Mouse (Mus musculus) intestine, embryonic 15.5 days (tissue): ENCODE data around the gene Olfr883. TPM values are rescaled to one million over a fixed set of nuclear protein-coding genes. Genes with fewer than 3 reads are reported as not detected.

Experiments used
- ATAC-seq: fragments of 200-750 bp; cut with Nextera tagmentation; 2 replicates; pipeline ENCODE4 v1.8.0; 2017; ENCODE audit warnings: moderate TSS enrichment, moderate library complexity
- H3K27ac ChIP-seq: fragments of 300-500 bp; sonication (generic); 2 replicates; pipeline ENCODE4 v1.5.1; 2015; ENCODE audit warnings: mild to moderate bottlenecking, inconsistent platforms
- H3K27me3 ChIP-seq: fragments of 300-500 bp; sonication (generic); replicated peaks from 2 replicates; pipeline ENCODE4 v1.6.1; 2015; ENCODE audit warnings: inconsistent platforms
- H3K36me3 ChIP-seq: fragments of 300-500 bp; sonication (generic); 2 replicates; pipeline ENCODE4 v1.6.1; 2015; ENCODE audit warnings: inconsistent platforms
- H3K4me1 ChIP-seq: fragments of 300-500 bp; sonication (generic); replicated peaks from 2 replicates; pipeline ENCODE4 v1.6.1; 2015; ENCODE audit warnings: inconsistent platforms
- H3K4me2 ChIP-seq: fragments of 300-500 bp; sonication (generic); replicated peaks from 2 replicates; pipeline ENCODE4 v1.6.1; 2015; ENCODE audit warnings: mild to moderate bottlenecking, inconsistent platforms
- H3K4me3 ChIP-seq: fragments of 300-500 bp; sonication (generic); replicated peaks from 2 replicates; pipeline ENCODE4 v1.5.1; 2015; ENCODE audit warnings: inconsistent platforms
- H3K9ac ChIP-seq: fragments of 300-500 bp; sonication (generic); 2 replicates; pipeline ENCODE4 v1.6.1; 2015; ENCODE audit warnings: inconsistent platforms
- H3K9me3 ChIP-seq: fragments of 300-500 bp; sonication (generic); 2 replicates; pipeline ENCODE4 v1.6.1; 2016; ENCODE audit warnings: inconsistent platforms
- WGBS: fragments of 180-500 bp; shearing (Covaris S2); methylation state at CpG from one replicate; pipeline ENCODE4 v1.1.7; 2015; 5-methylcytosine and 5-hydroxymethylcytosine counted together
- polyA plus RNA-seq: library from polyadenylated mRNA; unstranded; fragments of >200 nt; fragmentation: Nextera tagmentation; extraction: Ambion mirVana; gene quantifications from 2 replicates; pipeline ENCODE4 v1.2.1, GENCODE M21; 2015

Gene Olfr883
- polyA plus RNA-seq = not detected in 2 replicates

GRCm38 (mm10) chr9:38025508-38025907 is at the start of gene Olfr883:
TSS of gene Olfr883 (plus strand) at chr9:38025808.
- H3K9me3 ChIP-seq = no peaks in the 10 kb centered on the region
- H3K36me3 ChIP-seq = no peaks in the 10 kb centered on the region
- no peak within 1 kb of the TSS for H3K4me2 ChIP-seq
- H3K4me3 ChIP-seq = no peak within 1 kb of the TSS
- WGBS = 81% methylated on average over 1 of the region's 1 CpGs
- H3K4me1 ChIP-seq = no peaks in the 10 kb centered on the region
- H3K9ac ChIP-seq = no peak within 1 kb of the TSS
- ATAC-seq = no peak
- H3K27me3 ChIP-seq = no peaks in the 10 kb centered on the region
- H3K27ac ChIP-seq = no peak within 1 kb of the TSS

GRCm38 (mm10) chr9:37991525-37991924 is 34.1 kb upstream of the Olfr883 start, which contains the start of gene Olfr881:
TSS of gene Olfr881 (plus strand) at chr9:37991825.
- no peaks in the 10 kb centered on the region for H3K36me3 ChIP-seq
- no peaks in the 10 kb centered on the region for H3K4me1 ChIP-seq
- H3K9ac ChIP-seq = no peak within 1 kb of the TSS
- ATAC-seq = no peak
- H3K9me3 ChIP-seq = no peaks in the 10 kb centered on the region
- H3K27ac ChIP-seq = no peak within 1 kb of the TSS
- H3K4me2 ChIP-seq = no peak within 1 kb of the TSS
- no peak within 1 kb of the TSS for H3K4me3 ChIP-seq
- no peaks in the 10 kb centered on the region for H3K27me3 ChIP-seq

- Histone ChIP-seq H3K4me3 (no peak overlapping the region), H3K36me3 (no peaks in the 10 kb centered on the region), H3K27me3 (no peaks in the 10 kb centered on the region), H3K27ac (no peak overlapping the region), H3K4me1 (no peaks in the 10 kb centered on the region), H3K9ac (no peak overlapping the region), H3K4me2 (no peak overlapping the region), H3K9me3 (no peaks in the 10 kb centered on the region)
- WGBS = 30% methylated on average over 2 of the region's 2 CpGs
- ATAC-seq = no peak
These were observed 26.9 kb upstream of the Olfr883 start for GRCm38 (mm10) chr9:37998581-37999204.

- Histone ChIP-seq H3K9ac (no peak overlapping the region), H3K4me3 (no peak overlapping the region), H3K27me3 (no peaks in the 10 kb centered on the region), H3K27ac (no peak overlapping the region), H3K4me1 (no peaks in the 10 kb centered on the region), H3K36me3 (no peaks in the 10 kb centered on the region), H3K4me2 (no peak overlapping the region), H3K9me3 (no peaks in the 10 kb centered on the region)
- ATAC-seq = no peak
- WGBS = 58% methylated on average over 1 of the region's 1 CpGs
These were observed 25.6 kb upstream of the Olfr883 start for GRCm38 (mm10) chr9:38000021-38000420.

- no peaks in the 10 kb centered on the region for H3K4me1 ChIP-seq
- H3K36me3 ChIP-seq = no peaks in the 10 kb centered on the region
- WGBS = 64% methylated on average over 1 of the region's 1 CpGs
These were observed 20.6 kb downstream of the Olfr883 start, which contains the start of gene Olfr884 for GRCm38 (mm10) chr9:38046255-38046654. TSS of gene Olfr884 (plus strand) at chr9:38046555.

GRCm38 (mm10) chr9:38061022-38061421 is 35.4 kb downstream of the Olfr883 start, which contains the start of gene Olfr885:
TSS of gene Olfr885 (plus strand) at chr9:38061322.
- Histone ChIP-seq H3K36me3 (no peaks in the 10 kb centered on the region), H3K4me3 (no peak within 1 kb of the TSS), H3K9me3 (no peaks in the 10 kb centered on the region), H3K9ac (no peak within 1 kb of the TSS), H3K27ac (no peak within 1 kb of the TSS), H3K27me3 (no peaks in the 10 kb centered on the region), H3K4me1 (no peaks in the 10 kb centered on the region), H3K4me2 (no peak within 1 kb of the TSS)
- 88% methylated on average over 3 of the region's 3 CpGs for WGBS
- ATAC-seq = no peak

More at GRCm38 (mm10) chr9:38046255-38046654, 20.6 kb downstream of the Olfr883 start, which contains the start of gene Olfr884:
- Histone ChIP-seq H3K9me3 (no peaks in the 10 kb centered on the region), H3K9ac (no peak within 1 kb of the TSS), H3K27me3 (no peaks in the 10 kb centered on the region), H3K4me2 (no peak within 1 kb of the TSS), H3K27ac (no peak within 1 kb of the TSS), H3K4me3 (no peak within 1 kb of the TSS)
- no peak for ATAC-seq

Other genes with a start within 250 kb of the Olfr883 start
- gene Olfr876, start 222.8 kb upstream of the Olfr883 start, polyA plus RNA-seq = not detected in 2 replicates
- not detected in 2 replicates for gene Olfr877, start 171.5 kb upstream of the Olfr883 start, polyA plus RNA-seq
- gene Olfr145, start 129.1 kb upstream of the Olfr883 start, polyA plus RNA-seq = not detected in 2 replicates
- not detected in 2 replicates for gene Olfr878, start 108.0 kb upstream of the Olfr883 start, polyA plus RNA-seq
- not detected in 2 replicates for gene Olfr881, start 34.0 kb upstream of the Olfr883 start, polyA plus RNA-seq
- gene Olfr884, start 20.7 kb downstream of the Olfr883 start, polyA plus RNA-seq = not detected in 2 replicates
- gene Olfr885, start 35.5 kb downstream of the Olfr883 start, polyA plus RNA-seq = not detected in 2 replicates
- not detected in 2 replicates for gene Olfr887, start 58.3 kb downstream of the Olfr883 start, polyA plus RNA-seq
- not detected in 2 replicates for gene Olfr888, start 82.3 kb downstream of the Olfr883 start, polyA plus RNA-seq
- gene Olfr889, start 89.4 kb downstream of the Olfr883 start, polyA plus RNA-seq = 0.04 and 0.08 TPM in 2 replicates
- not detected in 2 replicates for gene Olfr890, start 116.7 kb downstream of the Olfr883 start, polyA plus RNA-seq
- not detected in 2 replicates for gene Olfr891, start 155.0 kb downstream of the Olfr883 start, polyA plus RNA-seq
- gene Olfr893, start 182.6 kb downstream of the Olfr883 start, polyA plus RNA-seq = not detected in 2 replicates
- gene Olfr894, start 192.2 kb downstream of the Olfr883 start, polyA plus RNA-seq = not detected in 2 replicates
- gene Olfr143, start 227.0 kb downstream of the Olfr883 start, polyA plus RNA-seq = not detected in 2 replicates
- gene Olfr895, start 242.0 kb downstream of the Olfr883 start, polyA plus RNA-seq = not detected in 2 replicates